Mouse (Mus musculus) central nervous system, embryonic 11.5 days (tissue): ENCODE data around the gene Acan. TPM values are rescaled to one million over a fixed set of nuclear protein-coding genes. Genes with fewer than 3 reads are reported as not detected.

Experiments used
- polyA plus RNA-seq: library from polyadenylated mRNA; depleted of rRNA; stranded (reverse); fragments of >200 nt; gene quantifications from 2 replicates; pipeline ENCODE4 v1.2.3, GENCODE M21; 2012; rRNA removed

The Acan gene
- polyA plus RNA-seq = 0.08 and 2.1 TPM in 2 replicates

DNA sequence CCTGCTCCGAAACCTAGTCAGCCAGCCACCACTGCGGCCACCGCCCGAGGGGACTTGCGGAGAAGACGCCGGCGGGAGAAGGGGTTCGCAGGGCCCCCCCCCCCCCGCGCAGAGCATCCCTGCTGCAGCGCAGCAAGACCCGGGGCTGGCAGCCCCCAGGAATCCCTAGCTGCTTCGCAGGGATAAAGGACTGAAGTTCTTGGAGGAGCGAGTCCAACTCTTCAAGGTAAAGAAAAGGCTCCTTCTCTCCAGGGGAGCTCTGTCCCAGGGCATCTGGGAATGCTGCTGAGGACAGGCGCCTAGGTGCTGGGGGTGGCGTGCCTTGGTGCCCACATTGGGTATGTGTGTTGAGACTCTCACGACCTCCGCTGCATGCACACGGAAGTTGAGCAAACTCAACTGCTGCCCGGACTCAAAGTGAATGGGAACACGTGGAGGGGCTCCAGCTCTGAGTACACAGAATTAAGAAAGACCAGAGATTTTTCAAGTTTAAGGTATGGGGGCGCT lies at the start of gene Acan:
TSS of gene Acan (plus strand) at position 101 of the 507 bp plus-strand sequence.

DNA sequence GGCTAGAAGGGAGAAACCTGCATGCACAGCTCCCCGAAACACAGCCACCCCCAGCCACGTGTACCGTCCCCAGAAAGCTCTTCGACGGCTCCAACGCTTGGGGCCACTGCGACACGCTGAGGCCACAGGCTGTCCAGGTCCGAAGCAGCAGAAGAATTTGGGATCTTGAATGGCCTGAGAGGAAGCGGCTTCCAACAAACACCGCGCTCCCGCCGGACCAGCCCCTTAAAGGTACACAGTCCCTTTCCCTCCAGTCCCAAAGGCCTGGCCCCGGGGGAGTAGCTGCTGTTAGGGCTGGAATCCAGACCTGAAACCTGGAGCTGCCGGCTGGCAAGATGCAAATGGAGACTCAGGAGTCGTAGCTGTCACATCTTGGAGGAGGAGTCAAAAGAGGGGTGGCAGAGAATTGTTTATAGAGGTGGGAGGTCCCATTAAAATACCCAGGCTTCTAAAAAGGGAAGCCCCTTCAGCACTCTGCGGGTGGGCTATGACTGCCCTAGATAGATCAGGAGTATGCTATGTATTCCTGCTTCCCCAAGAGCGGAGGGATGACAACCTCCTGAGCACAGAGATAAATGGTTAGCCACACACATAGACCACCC lies 77.7 kb downstream of the Acan start, which contains the start of gene Hapln3:
TSS of gene Hapln3 (minus strand) at position 176 of the 602 bp plus-strand sequence.

DNA sequence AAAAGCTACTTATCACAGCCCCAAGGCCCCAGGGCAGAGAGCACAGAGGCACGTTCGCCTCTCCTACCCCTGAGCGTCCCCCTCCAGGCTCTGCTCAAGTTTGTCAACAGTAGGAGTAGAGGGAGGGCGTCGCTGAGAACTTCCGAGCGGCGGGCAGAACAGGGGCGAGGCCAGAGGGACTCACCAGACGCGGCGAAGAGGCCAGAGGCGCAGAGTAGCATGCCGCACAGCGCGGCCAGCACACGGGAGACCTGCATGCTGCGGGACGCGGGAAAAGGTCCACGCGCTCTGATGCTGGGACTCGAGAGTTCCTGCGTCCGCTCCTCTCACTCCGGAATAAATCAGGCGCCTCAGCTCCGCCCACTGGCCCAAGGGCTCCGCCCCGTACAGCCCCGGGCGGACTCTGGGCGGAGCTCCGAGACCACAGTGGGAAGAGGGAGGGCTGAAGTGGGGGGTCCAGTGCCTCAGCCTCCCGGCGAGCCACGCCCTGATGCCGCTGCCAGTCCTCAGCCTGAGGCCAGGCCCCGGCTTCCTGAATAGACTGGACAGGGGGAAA lies 95.5 kb downstream of the Acan start, which contains the start of gene Mfge8:
TSS of gene Mfge8 (minus strand) at position 350 of the 556 bp plus-strand sequence.

Other genes with a start within 250 kb of the Acan start
- 11.9 and 19.2 TPM in 2 replicates for gene Det1, start 206.2 kb upstream of the Acan start, polyA plus RNA-seq
- 38.3 and 39.9 TPM in 2 replicates for gene Aen, start 157.6 kb upstream of the Acan start, polyA plus RNA-seq
- gene Isg20, start 140.1 kb upstream of the Acan start, polyA plus RNA-seq = 1.1 and 1.9 TPM in 2 replicates
- 2.9 and 3.3 TPM in 2 replicates for gene Hapln3, start 77.5 kb downstream of the Acan start, polyA plus RNA-seq
- 42.2 and 64.5 TPM in 2 replicates for gene Mfge8, start 95.6 kb downstream of the Acan start, polyA plus RNA-seq
- 7.6 and 10.8 TPM in 2 replicates for gene Abhd2, start 219.7 kb downstream of the Acan start, polyA plus RNA-seq